Mouse (Mus musculus) CD8-positive naive resting alpha-beta T cell, adult 2 months (primary cell): ENCODE measurements around the gene Ltbp3.

Experiments
- DNase-seq, 2 experiments: peaks; one replicate each; pipeline ENCODE4 v3.0.0; 2022; ENCODE audit warnings: low read depth in 2 of 2, low spot score in 2 of 2

Gene Ltbp3

GRCm38 (mm10) chr19:5804371-5804899, 63.7 kb downstream of the Ltbp3 start:
- no peak for DNase-seq

GRCm38 (mm10) chr19:5806051-5806808, 65.5 kb downstream of the Ltbp3 start:
- DNase-seq: no peak

DNA sequence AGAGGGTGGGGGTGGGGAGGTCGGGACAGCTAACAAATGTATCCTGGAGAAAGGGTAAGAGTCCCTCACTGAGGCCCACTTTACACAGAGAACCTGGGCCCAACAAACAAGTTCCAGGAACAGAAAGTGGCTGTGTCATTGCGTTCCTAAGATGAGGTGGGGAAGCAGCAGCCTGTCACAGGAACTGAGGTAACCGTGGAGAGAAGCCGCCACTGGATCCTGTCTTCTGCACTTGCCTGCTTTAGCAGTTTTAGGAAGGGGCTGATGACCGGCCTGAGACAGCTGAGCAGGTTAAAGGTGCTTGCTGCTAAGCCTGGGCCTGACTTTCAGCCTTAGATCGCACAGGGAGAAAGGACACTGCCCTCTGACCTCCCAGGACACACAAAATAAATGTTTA, 66.1 kb downstream of the Ltbp3 start:
- DNase-seq: no peak

DNA sequence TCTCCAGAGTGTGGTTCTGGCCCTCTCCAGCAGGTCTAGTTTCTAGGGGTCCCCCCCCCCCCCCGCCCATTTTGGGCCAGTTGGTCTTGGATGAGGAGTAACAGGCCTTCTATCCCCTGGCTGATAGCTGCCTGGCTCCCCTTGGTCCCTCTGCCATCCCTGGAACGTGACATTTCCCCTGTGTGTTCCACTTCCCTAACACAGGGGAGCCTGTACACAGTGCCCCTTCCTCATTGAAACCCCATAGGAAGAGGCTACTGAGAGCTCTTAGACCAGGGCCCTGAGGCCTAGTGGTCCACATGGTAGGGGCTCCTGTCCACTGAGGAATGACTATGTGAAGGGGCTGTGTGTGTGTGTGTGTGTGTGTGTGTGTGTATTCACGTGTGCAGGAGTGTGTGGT, 67.0 kb downstream of the Ltbp3 start:
- DNase-seq: no peak
